Mouse (Mus musculus): Measurements from ENCODE around the gene Mmp15.

Gene Mmp15

DNA sequence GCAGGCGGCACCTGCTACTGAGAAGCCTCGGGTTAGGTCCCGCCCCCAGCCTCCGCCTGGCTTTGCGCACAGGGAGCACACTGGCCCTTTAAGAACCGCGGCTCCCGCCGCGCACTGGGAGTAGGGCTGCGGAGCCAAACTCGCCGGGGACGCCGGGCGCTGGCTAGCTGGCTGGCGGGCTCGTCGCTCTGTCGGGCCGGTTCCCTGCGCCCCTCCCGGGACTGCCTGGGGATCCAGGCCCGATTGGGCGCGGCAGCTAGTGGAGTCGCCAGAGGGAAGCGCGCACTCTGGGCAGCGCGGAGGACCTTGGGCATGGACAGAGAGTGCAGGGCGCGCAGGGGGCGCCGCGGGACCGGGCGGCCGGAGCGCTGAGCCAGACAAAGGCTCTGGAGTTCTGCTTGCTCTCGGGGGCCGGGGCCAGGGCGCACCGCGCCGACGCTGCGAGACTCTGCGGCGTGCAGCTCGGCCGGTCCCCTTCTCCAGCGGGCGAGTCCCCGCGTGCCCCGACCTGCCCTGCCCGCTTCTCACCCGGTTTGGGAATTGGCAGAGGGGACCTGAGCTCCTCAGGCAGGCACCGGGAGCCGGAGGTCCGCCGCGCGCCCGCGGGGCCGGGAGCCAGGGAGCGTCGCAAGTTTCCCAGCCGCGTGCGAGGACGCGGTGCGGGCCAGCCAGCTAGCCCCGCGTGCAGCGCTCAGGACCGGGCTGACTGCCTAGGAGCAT is at the start of gene Mmp15:
Gene Mmp15, plus strand, starts transcription at position 118 of the 720 bp plus-strand sequence.
- DNase-seq (ENCODE audit: low spot score): no peak

DNA sequence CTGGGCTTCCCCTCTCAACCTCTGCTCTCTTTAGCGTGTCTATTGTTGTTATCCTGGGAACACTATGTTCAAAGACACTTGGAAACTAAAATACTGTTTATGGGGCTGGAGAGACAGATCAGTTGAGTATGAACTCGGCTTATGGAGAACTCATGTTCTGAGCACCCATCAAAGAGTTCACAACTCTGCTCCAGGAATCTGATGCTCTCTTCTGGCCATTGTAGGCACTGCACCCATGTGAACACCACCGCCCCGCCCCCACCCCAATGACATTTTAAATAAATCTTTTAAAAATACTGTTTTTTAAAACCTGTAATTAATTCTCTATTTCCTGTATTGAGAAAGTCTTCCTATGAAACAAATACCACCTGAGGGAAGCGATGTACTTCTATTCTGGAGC is 49.7 kb upstream of the Mmp15 start:
- DNase-seq (ENCODE audit: low spot score): peak; percentile 52

- DNase-seq (ENCODE audit: low spot score): no peak
These were observed 46.5 kb upstream of the Mmp15 start for GRCm38 (mm10) chr8:95305526-95305925.

GRCm38 (mm10) chr8:95306431-95306830 is 45.6 kb upstream of the Mmp15 start, which contains the start of gene Cngb1:
Cngb1 (minus strand) TSS chr8:95306585.
- DNase-seq (ENCODE audit: low spot score): no peak

DNA sequence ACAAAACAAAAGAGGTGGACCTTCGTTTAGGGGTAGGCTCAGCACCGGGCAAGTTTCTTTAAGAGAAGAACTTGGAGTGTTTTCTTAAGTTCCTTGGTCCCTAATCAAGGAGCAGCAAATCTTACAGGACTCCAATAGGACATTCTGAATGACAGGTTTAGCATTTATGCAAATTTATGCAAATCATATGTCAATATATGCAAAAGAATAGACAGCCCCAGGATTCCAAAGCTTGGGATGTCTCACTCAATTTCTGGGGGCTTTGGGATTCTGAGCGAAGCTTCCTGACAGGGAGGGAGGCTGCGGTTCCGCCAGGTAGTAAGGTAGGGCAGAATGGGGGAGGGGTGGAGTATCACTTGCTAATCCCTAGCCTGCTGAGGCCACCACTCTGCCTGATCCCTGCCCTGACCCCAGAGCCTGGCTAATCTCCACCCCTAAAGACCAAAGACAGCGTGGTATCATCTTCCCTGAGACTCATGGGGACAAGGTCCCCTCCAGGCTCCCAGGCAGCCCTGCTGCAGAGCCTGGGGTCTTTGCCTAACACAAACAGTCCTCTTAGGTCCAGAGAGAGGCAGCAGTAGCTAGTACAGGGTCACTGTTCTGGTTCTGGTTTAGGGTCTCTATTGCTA is 41.6 kb upstream of the Mmp15 start, which contains the start of gene Tepp:
Gene Tepp, plus strand, starts transcription at position 225 of the 629 bp plus-strand sequence.
- no peak for DNase-seq (ENCODE audit: low spot score)

DNA sequence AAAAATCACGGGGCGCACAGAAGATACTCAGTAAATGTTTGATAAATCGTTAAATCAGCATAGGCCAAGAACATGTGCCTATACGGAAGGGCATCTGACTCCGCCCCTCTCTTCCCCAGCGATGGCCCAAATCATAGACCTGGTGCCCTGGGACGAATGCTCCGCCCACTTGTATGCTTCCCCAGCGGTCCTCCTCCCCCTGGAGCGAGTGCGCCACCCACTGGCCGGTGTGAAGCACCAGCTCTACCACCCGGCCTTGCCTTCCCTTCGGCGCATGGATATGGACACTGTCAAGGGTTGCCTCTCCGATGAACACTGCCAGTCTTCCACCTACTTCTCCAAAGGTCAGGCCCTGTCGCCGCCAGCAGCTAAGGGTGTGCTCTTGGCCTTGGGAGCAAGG is 39.2 kb upstream of the Mmp15 start:
- DNase-seq (ENCODE audit: low spot score): no peak

DNA sequence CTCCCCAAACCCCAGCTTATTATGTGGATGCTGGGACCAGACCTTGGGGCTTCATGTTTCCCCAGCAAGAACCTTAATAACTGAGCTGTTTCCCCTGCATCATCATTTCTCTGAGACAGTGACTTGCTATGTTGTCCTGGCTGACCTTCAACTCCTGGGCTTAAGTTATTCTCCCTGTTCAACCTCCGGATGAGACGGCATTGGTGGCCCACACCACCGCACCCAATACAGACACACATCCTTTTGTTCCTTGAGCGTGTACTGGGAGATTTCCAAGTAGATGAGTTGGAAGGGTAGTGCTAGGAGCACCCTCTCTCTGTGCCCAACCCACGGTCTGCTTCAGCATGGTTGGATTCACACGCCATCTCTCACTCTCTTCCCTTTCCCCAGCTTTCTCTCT is 38.2 kb upstream of the Mmp15 start:
- DNase-seq (ENCODE audit: low spot score): no peak

DNA sequence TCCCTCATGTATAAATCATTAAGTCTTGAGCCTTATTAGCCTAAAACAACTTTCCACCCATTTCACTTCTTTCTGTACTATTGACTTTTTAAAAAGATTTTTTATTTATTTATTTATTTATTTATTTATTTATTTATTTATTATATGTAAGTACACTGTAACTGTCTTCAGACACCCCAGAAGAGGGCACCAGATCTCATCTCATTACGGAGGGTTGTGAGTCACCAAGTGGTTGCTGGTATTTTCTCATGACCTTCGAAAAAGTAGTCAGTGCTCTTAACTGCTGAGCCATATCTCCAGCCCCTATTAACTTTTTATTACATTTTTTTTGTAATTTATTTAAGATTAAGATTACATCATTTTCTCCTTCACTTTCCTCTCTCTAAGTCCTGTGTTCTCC is 37.4 kb upstream of the Mmp15 start:
- no peak for DNase-seq (ENCODE audit: low spot score)

GRCm38 (mm10) chr8:95315350-95315749 is 36.7 kb upstream of the Mmp15 start:
- no peak for DNase-seq (ENCODE audit: low spot score)

DNA sequence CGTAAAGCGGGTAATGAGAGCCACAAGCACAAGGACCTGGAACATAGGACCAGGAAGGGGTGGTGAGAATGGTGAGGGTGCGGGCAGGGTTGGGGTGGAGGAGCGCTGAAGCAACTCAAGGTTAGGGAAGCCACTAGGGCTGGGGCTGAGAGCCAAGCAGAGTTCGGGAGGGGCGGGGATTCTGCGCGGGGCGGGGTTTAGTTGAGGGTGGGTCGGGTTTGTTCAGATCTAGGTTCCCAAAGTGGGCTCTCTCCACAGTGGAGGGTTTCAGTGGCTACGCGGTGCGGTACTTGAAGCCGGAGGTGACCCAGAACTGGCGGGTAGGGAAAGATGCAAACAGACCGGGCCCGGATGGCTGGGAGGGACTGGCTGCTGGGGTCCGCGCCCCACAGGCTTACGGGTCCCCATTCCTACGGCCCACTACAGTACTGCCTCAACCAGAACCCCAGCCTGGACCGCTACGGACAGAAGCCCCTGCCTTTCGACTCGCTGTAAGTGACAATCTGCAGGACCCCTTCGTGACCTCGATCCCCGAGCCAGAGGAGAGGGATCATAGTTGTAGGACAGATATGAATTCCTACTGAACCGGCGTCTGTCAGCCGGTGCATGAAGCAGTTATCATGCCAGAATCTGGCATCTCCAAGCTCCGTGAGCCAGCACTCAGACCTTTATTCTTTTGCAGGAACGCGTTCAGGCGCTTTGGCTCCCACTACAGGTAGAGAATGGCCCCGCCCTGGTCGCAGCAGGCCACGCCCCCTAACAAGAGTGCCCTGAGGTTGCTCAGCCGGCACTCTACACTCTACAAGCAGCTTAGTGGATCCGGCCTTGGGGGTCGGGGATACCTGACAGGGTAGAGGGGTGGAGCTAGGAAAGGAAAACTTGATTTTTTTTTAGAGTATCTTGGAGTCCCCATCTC is 31.6 kb upstream of the Mmp15 start:
- no peak for DNase-seq (ENCODE audit: low spot score)

DNA sequence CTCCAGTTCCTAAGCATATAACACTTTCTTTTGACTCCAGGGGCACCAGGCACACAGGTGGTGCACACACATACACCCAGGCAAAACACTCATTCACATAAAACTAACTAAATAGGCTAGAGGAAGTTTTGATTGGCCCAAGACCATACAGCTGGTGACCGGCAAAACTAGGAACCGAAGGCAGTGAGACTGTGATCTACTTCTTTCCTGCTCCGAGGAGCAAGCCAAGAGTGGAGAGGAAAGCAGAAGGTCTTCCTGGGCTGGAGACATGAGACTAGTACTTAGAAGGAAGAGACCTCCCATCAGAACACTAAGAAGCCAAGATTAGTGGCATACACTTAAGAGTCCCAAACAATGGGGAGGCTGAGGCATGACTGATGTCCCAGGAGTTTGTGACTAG is 28.9 kb upstream of the Mmp15 start:
- DNase-seq (ENCODE audit: low spot score): no peak

- no peak for DNase-seq (ENCODE audit: low spot score)
These were observed 27.4 kb upstream of the Mmp15 start for GRCm38 (mm10) chr8:95324646-95325045.

DNA sequence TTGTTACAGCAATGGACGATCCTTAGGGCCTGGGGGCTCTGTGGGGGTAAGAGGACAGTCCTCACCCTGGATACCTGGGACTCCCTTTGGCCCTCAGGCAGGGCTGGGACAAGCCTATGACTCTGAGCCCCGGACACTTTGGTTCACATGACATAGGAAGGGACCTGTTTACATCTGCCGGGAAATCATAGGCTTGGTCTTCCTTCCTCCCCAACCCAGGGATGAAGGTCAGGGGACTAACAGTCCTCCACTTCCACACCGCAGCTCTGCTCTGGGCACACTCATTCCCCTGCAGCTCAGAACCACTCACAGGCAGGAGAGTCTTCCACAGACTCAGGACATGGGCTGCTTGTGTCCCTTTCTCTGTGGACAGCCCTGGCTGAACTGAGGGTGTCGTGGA is 25.2 kb upstream of the Mmp15 start:
- no peak for DNase-seq (ENCODE audit: low spot score)

GRCm38 (mm10) chr8:95327866-95328465 is 24.1 kb upstream of the Mmp15 start:
- no peak for DNase-seq (ENCODE audit: low spot score)

DNA sequence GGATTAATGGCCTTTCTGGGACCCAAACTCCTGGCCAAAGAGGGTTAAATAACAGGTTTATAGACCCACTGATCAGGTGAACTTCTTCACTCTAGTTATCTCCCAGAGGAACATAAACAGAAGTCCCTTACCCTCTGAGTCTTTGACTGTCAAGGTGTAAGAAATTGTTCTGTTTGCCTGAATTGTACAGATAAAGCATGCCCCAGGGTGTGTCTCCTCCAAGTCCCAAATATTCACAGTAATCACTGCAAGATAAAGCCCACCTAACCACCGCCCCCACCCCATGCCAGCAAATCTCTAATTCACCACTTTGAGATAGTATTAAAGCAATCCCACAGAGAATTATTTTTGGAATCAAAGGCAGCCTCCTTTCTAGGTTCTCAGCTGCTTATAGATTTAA is 21.7 kb upstream of the Mmp15 start:
- DNase-seq (ENCODE audit: low spot score): no peak

DNA sequence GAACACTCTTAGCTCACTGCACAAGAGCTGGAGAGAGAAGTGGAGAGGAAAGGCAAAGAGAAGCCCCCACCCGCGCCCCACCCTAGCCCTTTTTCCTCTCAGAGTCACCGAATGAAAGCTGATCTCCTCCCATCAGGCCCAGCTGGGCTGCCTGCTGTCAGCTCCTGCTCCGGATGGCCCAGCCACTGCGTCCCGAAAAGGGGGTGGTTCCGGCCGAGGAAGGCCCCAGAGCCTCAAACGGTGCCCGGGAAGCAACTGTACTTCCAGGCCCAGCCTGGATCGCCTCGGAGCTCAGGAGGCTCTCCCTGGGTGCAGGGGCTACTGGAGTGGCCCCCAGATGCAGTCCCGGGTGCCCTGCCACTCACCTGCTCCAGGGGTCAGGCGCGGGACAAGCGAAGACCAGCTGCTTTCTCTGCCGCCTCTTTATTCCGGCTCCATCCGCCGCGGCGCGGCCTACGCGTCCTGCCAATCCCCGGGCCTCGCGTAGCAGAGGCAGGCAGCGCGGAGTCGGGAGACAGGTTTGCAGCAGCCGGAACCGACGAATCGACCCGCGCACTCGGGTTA is 20.8 kb upstream of the Mmp15 start:
- DNase-seq (ENCODE audit: low spot score): no peak

GRCm38 (mm10) chr8:95331720-95332436 is 20.2 kb upstream of the Mmp15 start, which contains the start of the genes Zfp319 and Usb1:
Zfp319 (minus strand) TSS chr8:95331950.
Usb1 (plus strand) TSS chr8:95332284.
- peak; percentile 95 for DNase-seq (ENCODE audit: low spot score)

DNA sequence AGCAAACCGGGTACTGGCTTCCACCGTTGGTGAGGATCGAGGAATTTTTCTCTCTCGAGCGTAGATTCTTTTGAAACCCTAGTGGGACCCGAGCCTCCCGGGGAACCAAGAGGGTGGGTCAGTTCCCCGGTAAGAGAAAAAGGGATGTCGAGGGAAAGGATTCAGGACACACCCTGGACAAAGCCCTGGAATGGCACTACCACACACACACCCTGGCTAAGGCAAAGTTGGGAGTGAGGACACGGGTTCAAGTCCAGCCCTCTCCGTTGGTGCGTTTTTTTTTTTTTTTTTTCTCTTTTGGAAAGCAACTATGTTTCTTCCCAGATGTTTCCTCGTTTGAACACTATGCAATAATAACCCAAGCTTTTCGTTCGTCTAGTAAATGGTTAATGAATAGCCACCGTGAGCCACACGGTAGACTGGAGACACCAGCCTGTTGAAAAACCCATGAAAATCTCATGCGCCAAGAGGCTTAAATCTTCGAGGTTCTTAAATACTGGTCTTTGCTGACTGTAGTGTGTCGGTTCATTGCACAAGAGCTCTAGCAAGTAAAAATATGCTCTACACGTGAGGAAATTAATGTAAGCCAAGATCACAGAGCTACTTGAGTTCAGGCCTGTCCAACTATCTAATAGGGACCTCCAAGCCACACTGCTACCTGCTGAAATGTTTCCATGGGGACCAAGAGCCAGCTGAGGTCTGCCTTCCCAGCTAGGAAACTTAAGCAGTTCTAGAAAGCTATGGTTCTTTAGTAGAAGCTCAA is 19.4 kb upstream of the Mmp15 start:
- peak; percentile 48 for DNase-seq (ENCODE audit: low spot score)

- DNase-seq (ENCODE audit: low spot score): no peak
These were observed 16.4 kb upstream of the Mmp15 start for GRCm38 (mm10) chr8:95335706-95336105.

DNA sequence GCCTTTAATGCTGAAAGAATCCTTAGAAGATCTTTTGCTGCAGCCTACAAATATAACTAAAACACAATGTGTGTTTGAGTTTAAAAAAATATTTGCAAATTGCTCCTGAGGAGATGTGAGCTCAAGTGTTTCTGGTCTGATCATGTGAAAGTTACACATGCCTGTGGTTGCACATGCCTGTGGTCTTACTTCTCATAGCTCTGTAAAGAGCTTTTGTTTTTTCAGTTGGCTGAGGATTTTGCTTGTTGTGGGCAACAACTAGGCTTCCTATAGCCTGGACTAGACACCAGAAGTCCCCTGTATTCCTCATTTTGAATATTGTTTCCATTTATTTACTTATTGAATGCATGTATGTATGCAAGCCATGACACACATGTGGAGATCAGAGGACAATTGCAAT is 15.7 kb upstream of the Mmp15 start:
- DNase-seq (ENCODE audit: low spot score): no peak
